Comparison of ENCODE assay signal across 7 mouse cellular contexts in genomic region chr14:26385659-26386058, GRCm38 (mm10).
DNase-seq lines count a peak whose midpoint lies in the region; ATAC-seq and TF ChIP-seq lines count a peak whose summit lies in the region.
"Not testable (repeated sequence)": the region's sequence is repeated elsewhere in the genome, so short reads cannot be mapped to it uniquely, and the experiment has no call there.

No protein-coding gene starts in this region.

- H3K9me3 ChIP-seq in ES-Bruce4 (replicated peaks; ENCODE audit: control insufficient read depth, insufficient read depth, low read length, poor library complexity, severe bottlenecking); intestine, embryonic 14.5 days (ENCODE audit: control insufficient read depth, low read length): not testable (repeated sequence)

- not testable (repeated sequence) for TF ChIP-seq EP300 in ES-Bruce4 (IDR thresholded peaks at IDR 0.05; ENCODE audit: insufficient read depth, low read depth, low read length)

- 89% methylated on average over 2 of the region's 2 CpGs for WGBS in intestine, embryonic 14.5 days

- ATAC-seq in intestine, embryonic 14.5 days (replicated peaks; ENCODE audit: low FRiP score, low TSS enrichment, low read depth): not testable (repeated sequence)

- not testable (repeated sequence) for H3K4me2 ChIP-seq in intestine, embryonic 14.5 days (ENCODE audit: low read length)

- DNase-seq in R1 (ENCODE audit: low read depth, low spot score): peak; percentile 39
- DNase-seq in adrenal gland, adult 2 months: peak; percentile 4
- DNase-seq in heart, adult 11 months: peak; percentile 65
- DNase-seq in intestine, embryonic 14.5 days (ENCODE audit: low spot score): peak; percentile 4
- DNase-seq in ovary, postnatal 36 days (ENCODE audit: low spot score): peak; percentile 16
- DNase-seq in testis, postnatal 10 days (ENCODE audit: low spot score): peak; percentile 40

- peak overlapping the region; percentile 51; the same call in 1 of the 2 replicates for H3K27ac ChIP-seq in ES-Bruce4 (ENCODE audit: insufficient read depth, low read length)
- not testable (repeated sequence) for H3K27ac ChIP-seq in intestine, embryonic 14.5 days (ENCODE audit: low read depth)

- not testable (repeated sequence) for TF ChIP-seq POLR2A in ES-Bruce4 (IDR thresholded peaks at IDR 0.05; ENCODE audit: insufficient read depth, low read length)

- not testable (repeated sequence) for H3K27me3 ChIP-seq in ES-Bruce4 (ENCODE audit: control insufficient read depth, insufficient read depth, low read length, poor library complexity, severe bottlenecking); intestine, embryonic 14.5 days (replicated peaks; ENCODE audit: control insufficient read depth, insufficient read depth, low read length)

- not testable (repeated sequence) for H3K4me1 ChIP-seq in ES-Bruce4 (ENCODE audit: control insufficient read depth, insufficient read depth, low read length); intestine, embryonic 14.5 days (replicated peaks; ENCODE audit: control insufficient read depth, insufficient read depth, low read length)

- H3K9ac ChIP-seq in ES-Bruce4 (ENCODE audit: low read depth, poor library complexity, severe bottlenecking); intestine, embryonic 14.5 days (ENCODE audit: low read length): not testable (repeated sequence)

- H3K36me3 ChIP-seq in ES-Bruce4 (ENCODE audit: control insufficient read depth, insufficient read depth, low read length, poor library complexity, severe bottlenecking); intestine, embryonic 14.5 days (ENCODE audit: control insufficient read depth, insufficient read depth, low read length): not testable (repeated sequence)

- not testable (repeated sequence) for TF ChIP-seq CTCF in ES-Bruce4 (IDR thresholded peaks at IDR 0.05; ENCODE audit: low read depth, low read length)

- H3K4me3 ChIP-seq in ES-Bruce4 (ENCODE audit: low read depth, low read length); intestine, embryonic 14.5 days (ENCODE audit: low read depth, low read length): not testable (repeated sequence)

Comparison
In these comparisons a context has a peak if more than half of its experiments do, and no peak if none do; other contexts are left out.
1. DNase-seq: peak in every context shown above with its lines; median percentile 65 in heart, adult 11 months; 40 in testis, postnatal 10 days; 39 in R1; 16 in ovary, postnatal 36 days; 4 in adrenal gland, adult 2 months; 4 in intestine, embryonic 14.5 days.